In genomic region chr11:11878278-11878980, GRCm38 (mm10) we compare ENCODE assay signal across 8 mouse cellular contexts. TPM values are rescaled to one million over a fixed set of nuclear protein-coding genes. Genes with fewer than 3 reads are reported as not detected.
DNase-seq lines count a peak whose midpoint lies in the region; ATAC-seq and TF ChIP-seq lines count a peak whose summit lies in the region.

No protein-coding gene starts in this region.

- peak overlapping the region; percentile 26; the same call in 1 of the 2 replicates for H3K9ac ChIP-seq in heart, embryonic 12.5 days
- 0 out of 2 replicates have a peak overlapping the region, but pooled peaks have one; percentile 31 for H3K9ac ChIP-seq in liver, embryonic 11.5 days (ENCODE audit: low read depth, low read length)
- H3K9ac ChIP-seq in stomach, postnatal 0 days (ENCODE audit: low read length) = 0 out of 2 replicates have a peak overlapping the region, but pooled peaks have one; percentile 41

- peak overlapping the region; percentile 47 for H3K4me3 ChIP-seq in E14TG2a.4 (replicated peaks; ENCODE audit: low read length)
- H3K4me3 ChIP-seq in heart, embryonic 12.5 days = no peak overlapping the region
- no peak overlapping the region for H3K4me3 ChIP-seq in liver, embryonic 11.5 days (ENCODE audit: low read depth, low read length)
- no peak overlapping the region for H3K4me3 ChIP-seq in stomach, postnatal 0 days (ENCODE audit: low read depth, low read length)
- no peak overlapping the region for H3K4me3 ChIP-seq in cerebellum, adult 2 months (replicated peaks; ENCODE audit: insufficient read depth, low read depth, low read length)

- no peak for TF ChIP-seq POLR2A in cerebellum, adult 2 months (IDR thresholded peaks at IDR 0.05; ENCODE audit: borderline replicate concordance, insufficient read depth, low read length)

- ATAC-seq in activated CD4-positive, CD25-positive, alpha-beta regulatory T cell, adult 4 months = peak; percentile 66
- peak; percentile 76 for ATAC-seq in heart, embryonic 12.5 days (ENCODE audit: insufficient number of reproducible peaks, low FRiP score)
- peak; percentile 32 for ATAC-seq in liver, embryonic 11.5 days (replicated peaks; ENCODE audit: low FRiP score)
- peak; percentile 66; the same call in 1 of the 2 replicates for ATAC-seq in stomach, postnatal 0 days (ENCODE audit: low FRiP score, low TSS enrichment)

- no peak overlapping the region for H3K4me2 ChIP-seq in heart, embryonic 12.5 days
- H3K4me2 ChIP-seq in liver, embryonic 11.5 days = no peak overlapping the region
- no peak overlapping the region for H3K4me2 ChIP-seq in stomach, postnatal 0 days (replicated peaks; ENCODE audit: low read depth)

- H3K27me3 ChIP-seq in E14TG2a.4 (ENCODE audit: insufficient read depth, low read length) = peaks cover 3% of the 10 kb centered on the region
- no peaks in the 10 kb centered on the region for H3K27me3 ChIP-seq in heart, embryonic 12.5 days (replicated peaks)
- no peaks in the 10 kb centered on the region for H3K27me3 ChIP-seq in liver, embryonic 11.5 days (replicated peaks; ENCODE audit: control insufficient read depth, insufficient read depth, low read length)
- no peaks in the 10 kb centered on the region for H3K27me3 ChIP-seq in stomach, postnatal 0 days (ENCODE audit: control insufficient read depth, insufficient read depth, low read length)
- H3K27me3 ChIP-seq in cerebellum, adult 2 months (ENCODE audit: control insufficient read depth, insufficient read depth, low read length) = no peaks in the 10 kb centered on the region

- 4% methylated on average over 11 of the region's 11 CpGs for WGBS in heart, embryonic 12.5 days
- 11% methylated on average over 11 of the region's 11 CpGs for WGBS in liver, embryonic 11.5 days
- WGBS in stomach, postnatal 0 days = 16% methylated on average over 11 of the region's 11 CpGs
- WGBS in cerebellum, adult 2 months = 32% methylated on average over 11 of the region's 11 CpGs

- no peaks in the 10 kb centered on the region for H3K9me3 ChIP-seq in E14TG2a.4 (ENCODE audit: low read length)
- no peaks in the 10 kb centered on the region for H3K9me3 ChIP-seq in heart, embryonic 12.5 days (replicated peaks)
- no peaks in the 10 kb centered on the region for H3K9me3 ChIP-seq in liver, embryonic 11.5 days (ENCODE audit: control insufficient read depth, low read length)
- no peaks in the 10 kb centered on the region for H3K9me3 ChIP-seq in stomach, postnatal 0 days (ENCODE audit: control insufficient read depth, low read length)

- no peak for TF ChIP-seq CTCF in E14TG2a.4 (conservative IDR thresholded peaks at IDR 0.05; ENCODE audit: low read length)
- no peak for TF ChIP-seq CTCF in stomach, postnatal 0 days (IDR thresholded peaks at IDR 0.05; ENCODE audit: low read depth)
- no peak for TF ChIP-seq CTCF in cerebellum, adult 2 months (IDR thresholded peaks at IDR 0.05; ENCODE audit: borderline replicate concordance, insufficient read depth, low read depth, low read length)

- H3K36me3 ChIP-seq in E14TG2a.4 (ENCODE audit: insufficient read depth, low read length) = no peaks in the 10 kb centered on the region
- no peaks in the 10 kb centered on the region for H3K36me3 ChIP-seq in heart, embryonic 12.5 days
- no peaks in the 10 kb centered on the region for H3K36me3 ChIP-seq in liver, embryonic 11.5 days (ENCODE audit: control insufficient read depth, insufficient read depth, low read length)
- H3K36me3 ChIP-seq in stomach, postnatal 0 days (ENCODE audit: control insufficient read depth, insufficient read depth, low read length) = no peaks in the 10 kb centered on the region

- no peak for TF ChIP-seq EP300 in stomach, postnatal 0 days (optimal IDR thresholded peaks at IDR 0.05)

- peaks cover 65% of the 10 kb centered on the region for H3K4me1 ChIP-seq in E14TG2a.4 (replicated peaks; ENCODE audit: low read depth, low read length)
- peaks cover 76% of the 10 kb centered on the region for H3K4me1 ChIP-seq in heart, embryonic 12.5 days (replicated peaks)
- peaks cover 66% of the 10 kb centered on the region for H3K4me1 ChIP-seq in liver, embryonic 11.5 days (replicated peaks; ENCODE audit: control insufficient read depth, insufficient read depth, low read length)
- H3K4me1 ChIP-seq in stomach, postnatal 0 days (replicated peaks; ENCODE audit: control insufficient read depth, insufficient read depth) = 0 out of 2 replicates have a peak, but pooled peaks cover 2% of the 10 kb centered on the region
- H3K4me1 ChIP-seq in cerebellum, adult 2 months (ENCODE audit: control insufficient read depth, insufficient read depth, low read length) = no peaks in the 10 kb centered on the region

- H3K27ac ChIP-seq in heart, embryonic 12.5 days (ENCODE audit: poor library complexity, severe bottlenecking) = peak overlapping the region; percentile 95
- H3K27ac ChIP-seq in liver, embryonic 11.5 days (ENCODE audit: low read depth, low read length) = peak overlapping the region; percentile 84
- peak overlapping the region; percentile 95 for H3K27ac ChIP-seq in stomach, postnatal 0 days (replicated peaks)
- H3K27ac ChIP-seq in cerebellum, adult 2 months (ENCODE audit: insufficient read depth, low read length) = no peak overlapping the region

- DNase-seq in liver, embryonic 11.5 days (ENCODE audit: low spot score) = no peak
- DNase-seq in stomach, postnatal 0 days (ENCODE audit: low spot score) = no peak
- DNase-seq in right cerebral cortex, postnatal 14 days = no peak
- no peak for DNase-seq in cerebellum, adult 2 months
- no peak for DNase-seq in frontal cortex, adult 2 months (ENCODE audit: extremely low spot score in 1 of 2, low spot score in 1 of 2)

RNA-seq across cellular contexts. Expression of gene Ddc, which starts 19.5 kb away (rescaled TPM):
- polyA plus RNA-seq in activated CD4-positive, CD25-positive, alpha-beta regulatory T cell, adult 4 months (2017; shearing (Covaris generic)) = 1 to 10 TPM; 1.9 to 2.4 TPM
- 51.8 and 55.2 TPM in 2 replicates for polyA plus RNA-seq in heart, embryonic 12.5 days (2016; fragmentation: Nextera tagmentation; extraction: Ambion mirVana)
- polyA plus RNA-seq in liver, embryonic 11.5 days (2014; fragmentation: Nextera tagmentation; extraction: Ambion mirVana) = 15.9 and 17.2 TPM in 2 replicates
- polyA plus RNA-seq in stomach, postnatal 0 days (2015; fragmentation: Nextera tagmentation; extraction: Ambion mirVana) = 24.0 and 24.1 TPM in 2 replicates
- 11.0 and 13.1 TPM in 2 replicates for polyA plus RNA-seq in cerebellum, adult 2 months (2012; rRNA removed)
- polyA plus RNA-seq in frontal cortex, adult 2 months (2012; rRNA removed) = 8.3 and 9.4 TPM in 2 replicates
